Comparison of ENCODE assay signal across 8 mouse cellular contexts in the genomic region with DNA sequence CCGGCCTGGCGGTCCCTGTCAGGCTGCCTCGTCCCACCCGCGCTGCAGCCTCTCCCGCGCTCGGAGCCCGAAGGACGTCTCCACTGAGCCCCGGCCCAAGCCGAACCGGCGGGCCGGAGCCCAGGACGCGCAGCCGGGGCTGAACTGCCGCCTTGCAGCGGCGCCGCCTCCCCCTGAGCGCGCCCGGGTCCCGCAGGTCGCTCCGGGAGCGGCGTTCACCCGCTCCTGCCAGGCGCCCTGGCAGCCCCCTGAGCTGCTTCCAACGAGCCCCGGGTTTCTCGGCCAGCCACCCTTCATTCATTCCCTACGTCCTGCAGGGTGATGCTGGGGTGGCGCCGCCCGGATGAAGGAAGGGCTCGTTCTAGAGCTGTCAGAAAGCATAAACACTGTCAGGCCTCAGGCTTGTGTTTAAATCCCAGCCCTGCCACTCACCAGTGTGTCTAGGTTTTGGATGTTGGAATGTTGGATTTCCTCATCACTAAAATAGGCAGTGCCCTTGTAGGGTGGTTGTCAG. TPM values are rescaled to one million over a fixed set of nuclear protein-coding genes. Genes with fewer than 3 reads are reported as not detected.
DNase-seq lines count a peak whose midpoint lies in the region; ATAC-seq and TF ChIP-seq lines count a peak whose summit lies in the region.

No protein-coding gene starts in this region.

- intact Hi-C loops in heart, adult 2 months (cut with DNase I), result loop anchor here (1.0 kb wide), 2 partner anchors 17 to 25 kb away; a partner anchor contains a TSS

- no peaks in the 10 kb centered on the region for H3K9me3 ChIP-seq in embryonic facial prominence, embryonic 12.5 days
- H3K9me3 ChIP-seq in intestine, postnatal 0 days (ENCODE audit: control insufficient read depth), result no peaks in the 10 kb centered on the region
- H3K9me3 ChIP-seq in midbrain, postnatal 0 days (ENCODE audit: low read length), result no peaks in the 10 kb centered on the region

- H3K36me3 ChIP-seq in heart, adult 2 months (ENCODE audit: control insufficient read depth, insufficient read depth, low read length), result no peaks in the 10 kb centered on the region; the same call in 1 of the 2 replicates
- peaks cover 12% of the 10 kb centered on the region for H3K36me3 ChIP-seq in embryonic facial prominence, embryonic 12.5 days
- H3K36me3 ChIP-seq in intestine, postnatal 0 days (ENCODE audit: control insufficient read depth, insufficient read depth), result peaks cover 2% of the 10 kb centered on the region; the same call in 1 of the 2 replicates
- 0 out of 2 replicates have a peak, but pooled peaks cover 6% of the 10 kb centered on the region for H3K36me3 ChIP-seq in midbrain, postnatal 0 days (ENCODE audit: insufficient read depth, low read length)

- no peak for TF ChIP-seq CTCF in heart, adult 2 months (IDR thresholded peaks at IDR 0.05)
- no peak for TF ChIP-seq CTCF in intestine, postnatal 0 days (IDR thresholded peaks at IDR 0.05; ENCODE audit: low read depth)
- no peak for TF ChIP-seq CTCF in midbrain, postnatal 0 days (IDR thresholded peaks at IDR 0.05)

- no peak for TF ChIP-seq POLR2A in heart, adult 2 months (IDR thresholded peaks at IDR 0.05; ENCODE audit: insufficient read depth, low read depth, low read length)

- H3K27me3 ChIP-seq in heart, adult 2 months (ENCODE audit: control insufficient read depth, insufficient read depth, low read length), result no peaks in the 10 kb centered on the region
- no peaks in the 10 kb centered on the region for H3K27me3 ChIP-seq in embryonic facial prominence, embryonic 12.5 days
- no peaks in the 10 kb centered on the region for H3K27me3 ChIP-seq in intestine, postnatal 0 days (replicated peaks; ENCODE audit: control insufficient read depth, insufficient read depth, low read length)
- H3K27me3 ChIP-seq in midbrain, postnatal 0 days (ENCODE audit: insufficient read depth, low read length), result no peaks in the 10 kb centered on the region

- H3K4me3 ChIP-seq in heart, adult 2 months, result peak overlapping the region; percentile 95
- peak overlapping the region; percentile 97 for H3K4me3 ChIP-seq in embryonic facial prominence, embryonic 12.5 days
- peak overlapping the region; percentile 97 for H3K4me3 ChIP-seq in intestine, postnatal 0 days (ENCODE audit: low read depth, low read length)
- peak overlapping the region; percentile 98 for H3K4me3 ChIP-seq in midbrain, postnatal 0 days (ENCODE audit: low read depth, low read length)

- H3K9ac ChIP-seq in heart, adult 2 months (ENCODE audit: low read depth, low read length), result peak overlapping the region; percentile 97
- H3K9ac ChIP-seq in embryonic facial prominence, embryonic 12.5 days, result peak overlapping the region; percentile 96
- peak overlapping the region; percentile 93 for H3K9ac ChIP-seq in intestine, postnatal 0 days (ENCODE audit: low read depth, low read length)
- peak overlapping the region; percentile 95 for H3K9ac ChIP-seq in midbrain, postnatal 0 days (replicated peaks; ENCODE audit: low read length, poor library complexity, severe bottlenecking)

- peaks cover 7% of the 10 kb centered on the region for H3K4me1 ChIP-seq in heart, adult 2 months (ENCODE audit: control insufficient read depth, insufficient read depth, low read length)
- peaks cover 18% of the 10 kb centered on the region for H3K4me1 ChIP-seq in embryonic facial prominence, embryonic 12.5 days
- H3K4me1 ChIP-seq in intestine, postnatal 0 days (replicated peaks; ENCODE audit: control insufficient read depth, insufficient read depth, low read length), result 0 out of 2 replicates have a peak, but pooled peaks cover 7% of the 10 kb centered on the region
- H3K4me1 ChIP-seq in midbrain, postnatal 0 days (ENCODE audit: insufficient read depth, low read length), result peaks cover 7% of the 10 kb centered on the region

- ATAC-seq in embryonic facial prominence, embryonic 12.5 days (ENCODE audit: insufficient number of reproducible peaks, insufficient read depth, low FRiP score, low TSS enrichment), result no peak; the same call in 1 of the 2 replicates
- no peak; the same call in 1 of the 2 replicates for ATAC-seq in intestine, postnatal 0 days
- ATAC-seq in midbrain, postnatal 0 days (ENCODE audit: low FRiP score), result no peak

- no peak for DNase-seq in heart, adult 2 months
- DNase-seq in heart, postnatal 4 days, result no peak
- peak; percentile 71 for DNase-seq in A20 (ENCODE audit: low read depth, low spot score)
- DNase-seq in midbrain, postnatal 0 days (ENCODE audit: low spot score), result no peak
- no peak for DNase-seq in frontal cortex, postnatal 10 days (ENCODE audit: low spot score in 2 of 2)
- DNase-seq in ovary, postnatal 14 days (ENCODE audit: low spot score), result no peak

- 0% methylated on average over 40 of the region's 40 CpGs for WGBS in heart, adult 2 months
- under 1% methylated on average over 40 of the region's 40 CpGs for WGBS in embryonic facial prominence, embryonic 12.5 days
- WGBS in intestine, postnatal 0 days, result 1% methylated on average over 36 of the region's 40 CpGs
- under 1% methylated on average over 34 of the region's 40 CpGs for WGBS in midbrain, postnatal 0 days

- peaks cover 2% of the 10 kb centered on the region; the same call in 1 of the 2 replicates for H3K79me2 ChIP-seq in heart, adult 2 months (replicated peaks; ENCODE audit: control insufficient read depth, insufficient read depth, low read length)

- H3K27ac ChIP-seq in heart, adult 2 months, result peak overlapping the region; percentile 87
- peak overlapping the region; percentile 77 for H3K27ac ChIP-seq in embryonic facial prominence, embryonic 12.5 days
- peak overlapping the region; percentile 87 for H3K27ac ChIP-seq in intestine, postnatal 0 days (ENCODE audit: low read depth, low read length)
- peak overlapping the region; percentile 73 for H3K27ac ChIP-seq in midbrain, postnatal 0 days (ENCODE audit: low read depth, low read length)

- peak overlapping the region; percentile 69 for H3K4me2 ChIP-seq in embryonic facial prominence, embryonic 12.5 days (replicated peaks)
- peak overlapping the region; percentile 91 for H3K4me2 ChIP-seq in intestine, postnatal 0 days (replicated peaks; ENCODE audit: low read depth)
- peak overlapping the region; percentile 73 for H3K4me2 ChIP-seq in midbrain, postnatal 0 days (ENCODE audit: low read depth, low read length, poor library complexity, severe bottlenecking)

- no peak for TF ChIP-seq EP300 in heart, adult 2 months (IDR thresholded peaks at IDR 0.05; ENCODE audit: insufficient read depth, low read depth, low read length)

RNA-seq across cellular contexts. Expression of a gene that starts 0.6 kb away (rescaled TPM):
- total RNA-seq in heart, adult 2 months (2021), result 10 to 100 TPM; 57.1 to 58.3 TPM
- 32.3 and 53.6 TPM in 2 replicates for polyA plus RNA-seq in heart, adult 2 months (2012; rRNA removed)
- total RNA-seq in heart, postnatal 4 days (2021), result 10 to 100 TPM; 54.2 to 59.1 TPM
- 85.0 and 87.7 TPM in 2 replicates for polyA plus RNA-seq in embryonic facial prominence, embryonic 12.5 days (2016; fragmentation: Nextera tagmentation; extraction: Ambion mirVana)
- polyA plus RNA-seq in intestine, postnatal 0 days (2015; fragmentation: Nextera tagmentation; extraction: Ambion mirVana), result 48.8 and 49.1 TPM in 2 replicates
- total RNA-seq in midbrain, postnatal 0 days (2014; rRNA removed), result 111 and 118 TPM in 2 replicates
- 166 and 171 TPM in 2 replicates for polyA plus RNA-seq in midbrain, postnatal 0 days (2015; fragmentation: Nextera tagmentation; extraction: Ambion mirVana)

RNA-seq across cellular contexts. Expression of a gene that starts 16.8 kb away (rescaled TPM):
- total RNA-seq in heart, adult 2 months (2021), result 10 to 100 TPM; 60.6 to 64.8 TPM
- polyA plus RNA-seq in heart, adult 2 months (2012; rRNA removed), result 56.0 and 68.7 TPM in 2 replicates
- total RNA-seq in heart, postnatal 4 days (2021), result 10 to 100 TPM; 39.0 TPM
- polyA plus RNA-seq in embryonic facial prominence, embryonic 12.5 days (2016; fragmentation: Nextera tagmentation; extraction: Ambion mirVana), result 53.2 and 57.4 TPM in 2 replicates
- polyA plus RNA-seq in intestine, postnatal 0 days (2015; fragmentation: Nextera tagmentation; extraction: Ambion mirVana), result 20.8 and 22.2 TPM in 2 replicates
- 61.5 TPM in 2 replicates for total RNA-seq in midbrain, postnatal 0 days (2014; rRNA removed)
- polyA plus RNA-seq in midbrain, postnatal 0 days (2015; fragmentation: Nextera tagmentation; extraction: Ambion mirVana), result 31.8 and 33.3 TPM in 2 replicates

RNA-seq across cellular contexts. Expression of a gene that starts 24.9 kb away (rescaled TPM):
- 10 to 100 TPM; 17.9 to 18.7 TPM for total RNA-seq in heart, adult 2 months (2021)
- 17.2 and 26.5 TPM in 2 replicates for polyA plus RNA-seq in heart, adult 2 months (2012; rRNA removed)
- 10 to 100 TPM; 16.9 to 18.3 TPM for total RNA-seq in heart, postnatal 4 days (2021)
- 46.1 and 51.6 TPM in 2 replicates for polyA plus RNA-seq in embryonic facial prominence, embryonic 12.5 days (2016; fragmentation: Nextera tagmentation; extraction: Ambion mirVana)
- 21.6 and 25.4 TPM in 2 replicates for polyA plus RNA-seq in intestine, postnatal 0 days (2015; fragmentation: Nextera tagmentation; extraction: Ambion mirVana)
- 46.2 and 89.6 TPM in 2 replicates for total RNA-seq in midbrain, postnatal 0 days (2014; rRNA removed)
- polyA plus RNA-seq in midbrain, postnatal 0 days (2015; fragmentation: Nextera tagmentation; extraction: Ambion mirVana), result 32.4 and 36.1 TPM in 2 replicates

RNA-seq across cellular contexts. Expression of a gene that starts 25.0 kb away (rescaled TPM):
- total RNA-seq in heart, adult 2 months (2021), result 10 to 100 TPM; 19.4 to 27.3 TPM
- 19.7 and 27.9 TPM in 2 replicates for polyA plus RNA-seq in heart, adult 2 months (2012; rRNA removed)
- total RNA-seq in heart, postnatal 4 days (2021), result 10 to 100 TPM; 37.4 to 41.1 TPM
- 96.5 and 106 TPM in 2 replicates for polyA plus RNA-seq in embryonic facial prominence, embryonic 12.5 days (2016; fragmentation: Nextera tagmentation; extraction: Ambion mirVana)
- polyA plus RNA-seq in intestine, postnatal 0 days (2015; fragmentation: Nextera tagmentation; extraction: Ambion mirVana), result 42.8 and 44.7 TPM in 2 replicates
- total RNA-seq in midbrain, postnatal 0 days (2014; rRNA removed), result 24.3 and 30.8 TPM in 2 replicates
- polyA plus RNA-seq in midbrain, postnatal 0 days (2015; fragmentation: Nextera tagmentation; extraction: Ambion mirVana), result 59.1 and 60.1 TPM in 2 replicates

RNA-seq across cellular contexts. Expression of a gene that starts 33.8 kb away (rescaled TPM):
- total RNA-seq in heart, adult 2 months (2021), result not detected
- not detected in 2 replicates for polyA plus RNA-seq in heart, adult 2 months (2012; rRNA removed)
- not detected for total RNA-seq in heart, postnatal 4 days (2021)
- polyA plus RNA-seq in embryonic facial prominence, embryonic 12.5 days (2016; fragmentation: Nextera tagmentation; extraction: Ambion mirVana), result not detected in 2 replicates
- polyA plus RNA-seq in intestine, postnatal 0 days (2015; fragmentation: Nextera tagmentation; extraction: Ambion mirVana), result 10.5 and 11.2 TPM in 2 replicates
- total RNA-seq in midbrain, postnatal 0 days (2014; rRNA removed), result not detected in 2 replicates
- polyA plus RNA-seq in midbrain, postnatal 0 days (2015; fragmentation: Nextera tagmentation; extraction: Ambion mirVana), result not detected in 2 replicates
